Mouse (Mus musculus) mouse trophoblast stem cell (cell line): ENCODE measurements around the gene Slc6a20a.
"Not testable (repeated sequence)": the region's sequence is repeated elsewhere in the genome, so short reads cannot be mapped to it uniquely, and the experiment has no call there.

Experiments used
- in situ Hi-C, 2 experiments: fragments of 300-500 bp; cut with MseI, MboI; formaldehyde crosslinking; loops; 2 replicates in 1 of 2; 3 replicates in 1 of 2; pipeline ENCODE4 v1.15.1; 2025

Gene Slc6a20a

DNA sequence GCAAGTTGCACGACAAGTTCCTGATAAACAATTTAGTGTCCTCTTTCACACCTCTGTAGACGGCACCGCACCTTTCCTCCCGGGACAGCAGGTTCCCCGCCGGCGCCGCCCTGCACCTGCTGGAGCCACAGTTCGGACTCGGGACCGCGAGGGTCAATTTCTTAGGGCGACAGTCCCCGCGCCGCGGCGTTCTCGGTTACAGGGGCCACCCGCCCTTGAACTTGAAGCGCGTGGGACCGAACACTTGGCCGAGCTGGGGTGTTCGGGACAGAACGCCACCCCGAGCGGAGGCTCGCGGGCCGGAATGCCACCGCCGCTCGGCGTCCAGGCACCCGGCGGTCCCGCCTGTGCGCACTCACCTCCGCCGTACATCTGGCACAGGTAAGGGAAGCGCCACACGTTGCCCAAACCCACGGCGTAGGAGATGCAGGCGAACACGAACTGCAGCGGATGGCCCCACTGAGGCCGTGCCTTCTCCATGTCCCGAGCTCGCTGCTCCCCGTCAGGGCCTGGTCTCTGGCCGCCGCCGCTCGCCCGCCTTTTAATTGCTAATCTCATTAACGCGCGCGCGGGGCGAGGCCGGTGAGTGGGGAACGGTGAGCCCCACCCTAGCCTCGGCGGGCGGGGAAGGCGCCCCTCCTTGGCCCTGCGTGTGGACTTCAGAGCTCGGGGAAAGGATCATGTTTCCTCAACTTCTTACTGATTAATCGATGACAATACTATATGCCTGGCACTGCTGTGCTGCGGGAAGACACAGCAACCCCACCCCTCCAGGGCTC, at the start of gene Slc6a20a, which contains the start of gene Ccr9:
Slc6a20a (minus strand) TSS at position 559 of the 779 bp plus-strand sequence.
Ccr9 (plus strand) TSS at position 113 of the 779 bp plus-strand sequence.
- in situ Hi-C loops, result no loop called here

DNA sequence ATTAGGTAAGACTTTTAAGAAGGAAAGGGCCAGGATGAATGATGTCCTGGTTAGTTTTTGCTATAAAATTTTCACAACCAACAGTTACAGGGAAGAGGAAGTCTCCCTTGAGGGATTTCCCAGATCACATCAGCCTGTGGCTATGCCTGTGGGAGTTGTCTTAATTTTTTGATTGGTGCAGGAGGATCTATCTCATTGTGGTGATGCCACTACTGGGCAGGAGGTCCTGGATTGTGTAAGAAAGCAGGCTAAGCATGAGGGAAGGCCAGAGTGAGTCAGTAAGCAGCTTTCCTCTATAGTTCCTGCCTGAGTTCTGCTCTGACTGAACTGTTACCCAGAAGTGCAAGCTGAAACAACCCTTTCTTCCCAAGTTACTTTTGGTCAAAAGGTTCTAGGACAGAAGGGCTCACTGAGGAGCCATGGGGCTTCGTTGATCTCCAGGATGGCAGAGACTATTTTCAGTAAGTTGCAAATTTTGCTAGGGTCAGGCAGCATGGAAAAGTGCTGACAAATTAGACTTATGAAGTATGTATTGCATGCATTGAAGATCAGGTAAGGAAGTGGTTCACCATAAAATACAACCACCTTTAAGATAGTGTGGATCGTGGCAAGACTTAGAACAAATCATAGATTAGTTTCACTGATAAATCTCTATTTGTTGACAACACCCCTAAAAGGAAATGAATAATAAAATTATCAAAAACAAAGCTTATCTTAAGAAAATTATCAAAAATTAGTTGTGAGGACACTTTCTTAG, 44.2 kb upstream of the Slc6a20a start:
- in situ Hi-C loops, result no loop called here

DNA sequence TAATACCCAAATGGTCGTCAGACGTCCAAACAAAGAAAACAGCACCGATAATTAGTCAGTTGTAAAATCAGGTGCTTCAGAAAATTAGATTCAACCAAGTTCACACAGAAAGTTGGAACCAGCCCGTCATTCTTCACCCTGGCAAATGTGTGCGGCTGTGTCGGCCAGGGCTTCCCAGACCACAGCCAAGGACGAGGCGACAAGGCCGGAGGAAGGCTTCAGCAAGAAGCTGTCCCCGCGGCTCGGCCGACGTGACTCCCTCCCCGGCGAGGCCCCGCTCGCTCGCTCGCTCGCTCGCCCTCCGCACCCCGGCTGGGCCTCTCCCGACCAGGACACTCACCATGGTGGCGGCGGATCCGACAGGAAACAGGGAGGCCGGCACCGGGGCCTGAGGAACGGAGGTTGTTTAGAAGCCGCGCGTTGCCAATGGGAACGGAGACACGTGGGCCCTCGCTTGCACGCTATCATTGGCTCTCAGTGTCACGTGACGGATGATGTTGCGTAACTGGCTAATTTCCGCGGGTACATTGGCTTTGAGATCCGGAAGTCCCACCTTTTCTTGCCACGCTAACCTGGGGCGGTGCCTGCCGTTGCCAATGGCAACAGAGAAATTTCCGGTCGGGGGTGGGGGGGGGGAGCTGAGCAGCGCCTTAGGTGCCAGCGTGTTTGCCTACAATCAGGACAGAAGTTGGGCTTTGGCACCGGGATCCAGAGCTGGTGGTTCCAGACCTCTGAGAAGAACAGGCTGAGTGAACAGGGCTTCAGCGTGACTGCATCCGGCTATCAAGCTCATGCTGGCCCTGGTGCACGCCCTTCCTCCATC, 38.7 kb upstream of the Slc6a20a start, which contains the start of gene Lztfl1:
Lztfl1 (minus strand) TSS at position 512 of the 823 bp plus-strand sequence.
- in situ Hi-C loops, result no loop called here

DNA sequence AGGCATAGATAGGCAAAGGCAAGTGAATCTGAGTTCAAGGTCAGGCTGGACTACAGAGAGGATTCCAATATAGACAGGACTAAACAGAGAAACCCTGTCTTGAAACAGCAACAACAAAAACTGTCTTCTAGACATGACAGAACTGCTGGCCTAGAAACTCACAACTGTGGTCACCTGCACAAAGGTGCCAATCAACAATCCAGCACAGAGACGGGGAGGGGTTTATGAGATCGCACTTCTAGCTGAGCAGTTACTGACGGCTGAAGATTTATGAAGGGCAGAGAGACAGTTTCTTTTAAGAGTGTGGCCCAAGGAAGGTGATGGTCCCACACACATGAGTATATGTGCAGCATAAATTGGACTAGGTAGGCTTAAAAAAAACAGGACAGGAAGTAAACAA, 37.6 kb upstream of the Slc6a20a start:
- in situ Hi-C loops, result no loop called here

DNA sequence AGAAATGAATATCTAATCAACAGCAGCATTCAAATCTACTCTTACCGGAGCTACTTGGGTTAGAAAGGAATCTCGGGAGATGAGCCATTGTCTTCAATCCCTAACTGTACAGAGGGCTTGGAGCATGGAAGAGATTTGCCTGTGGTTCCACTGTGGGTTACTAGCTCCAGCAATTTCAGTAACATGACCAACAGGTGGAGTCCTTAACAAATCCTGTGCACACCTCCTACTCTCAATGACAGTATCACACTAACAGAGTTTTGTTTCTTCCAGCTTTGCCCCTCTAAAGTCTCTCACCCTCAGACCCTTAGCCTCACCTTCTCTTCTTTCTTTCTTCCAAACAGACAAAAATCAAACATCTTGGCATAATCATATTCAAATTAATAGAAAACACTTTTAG, 34.4 kb upstream of the Slc6a20a start:
- in situ Hi-C loops, result no loop called here

DNA sequence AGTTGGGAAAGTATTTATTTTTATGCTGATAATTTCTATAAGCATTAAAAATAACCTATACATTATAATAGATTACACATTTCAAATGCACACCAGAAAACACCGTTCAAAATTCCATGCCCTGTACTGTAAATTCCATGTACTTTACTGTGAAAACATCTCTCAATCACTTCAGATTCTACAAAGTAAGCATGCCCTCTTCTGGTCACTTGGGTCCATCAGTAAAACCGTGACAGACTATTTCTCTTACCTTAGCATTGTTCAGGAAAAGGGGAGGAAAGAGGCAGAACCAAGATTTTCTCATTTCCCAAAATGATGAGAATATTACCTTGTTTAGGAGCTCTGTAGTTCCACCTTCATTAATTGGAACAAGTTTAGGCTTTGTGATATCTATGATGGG, 30.5 kb upstream of the Slc6a20a start:
- in situ Hi-C loops, result no loop called here

DNA sequence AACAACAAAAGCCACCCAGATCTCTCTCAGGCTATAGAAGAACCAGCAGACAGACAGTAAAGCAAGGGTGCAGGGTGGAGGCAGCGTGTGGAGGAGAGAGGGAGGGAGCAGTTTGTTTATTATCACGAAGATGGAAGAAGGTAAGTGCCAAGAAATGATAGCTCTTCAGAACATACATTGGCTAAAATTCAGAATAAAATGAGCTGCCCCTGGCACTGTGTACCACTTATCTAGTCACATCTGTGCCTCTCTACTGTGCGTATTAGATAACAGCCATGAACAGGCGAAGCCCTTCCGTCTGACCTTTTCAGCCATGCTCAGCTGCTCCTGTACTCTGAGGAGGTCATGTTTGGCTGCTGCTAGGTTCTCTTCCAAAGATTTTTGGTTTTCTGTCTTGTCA, 23.1 kb upstream of the Slc6a20a start:
- in situ Hi-C loops, result no loop called here

DNA sequence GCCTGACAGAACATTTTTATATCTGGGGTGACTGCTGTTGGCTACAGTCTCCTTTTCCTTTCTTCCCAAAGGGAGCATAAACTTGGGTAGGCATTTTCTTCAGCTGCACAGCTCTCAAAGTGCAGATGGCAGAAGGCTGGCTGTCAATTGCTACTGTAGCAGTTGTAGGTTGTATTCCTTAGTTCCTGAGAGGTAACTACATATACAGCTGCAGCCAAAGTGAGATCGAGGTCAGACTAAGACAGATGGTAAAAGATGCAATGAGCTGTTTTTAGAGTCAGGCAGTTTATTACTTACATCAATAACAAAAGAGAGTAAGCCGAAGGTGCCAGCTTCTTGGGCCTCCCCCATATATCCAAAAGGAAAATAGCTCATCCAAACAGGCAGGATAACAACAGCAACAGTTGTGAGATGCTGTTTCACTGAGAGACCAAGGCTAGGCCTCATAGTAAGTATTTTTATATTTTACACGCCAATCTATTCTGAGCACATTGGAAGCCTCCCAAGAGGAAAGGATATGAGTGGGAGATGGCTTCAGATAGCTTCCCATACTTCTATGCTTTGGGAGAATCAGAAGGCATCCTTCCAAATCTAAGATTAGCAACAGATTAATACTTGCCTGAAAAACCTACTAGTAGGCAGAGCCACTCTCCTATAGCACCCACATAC, 17.1 kb upstream of the Slc6a20a start:
- in situ Hi-C loops, result no loop called here

DNA sequence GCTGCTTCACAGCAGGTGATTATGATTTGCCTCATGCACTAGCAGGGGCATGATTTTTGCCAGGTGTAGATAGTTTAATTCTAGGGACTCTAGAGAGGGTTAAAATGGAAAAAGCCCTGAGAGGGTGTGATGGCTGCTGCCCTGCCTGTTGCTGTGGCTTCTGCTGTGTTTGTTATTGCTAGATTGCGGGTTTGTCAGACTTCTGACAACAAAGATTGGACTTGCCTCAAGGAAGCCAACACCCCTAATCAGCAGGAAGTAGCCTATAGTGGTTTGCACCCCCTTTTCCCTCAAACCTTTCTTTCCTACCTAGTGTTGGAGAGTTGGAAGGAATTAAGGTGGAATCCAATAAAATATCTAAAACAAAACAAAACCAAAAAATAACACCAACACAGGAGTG, 9.5 kb upstream of the Slc6a20a start:
- in situ Hi-C loops, result no loop called here

DNA sequence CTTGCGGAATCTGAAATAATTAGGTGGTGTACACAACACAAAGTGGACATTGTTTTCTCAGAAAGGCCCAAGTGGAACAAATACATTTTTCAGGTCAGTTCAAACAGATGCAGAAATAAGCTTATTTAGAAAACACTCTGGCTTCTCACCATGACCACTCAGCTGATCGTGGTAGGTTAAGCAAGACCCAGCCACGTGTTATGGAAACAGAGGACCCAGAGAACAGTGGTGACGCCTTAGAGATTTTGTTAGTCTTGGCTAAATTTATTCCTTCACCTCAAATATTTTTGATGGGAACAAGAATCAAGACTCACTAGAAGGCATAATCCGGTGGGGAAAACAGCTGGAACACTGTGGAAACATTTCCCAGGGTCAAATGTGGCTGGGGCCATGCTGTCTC, 7.5 kb upstream of the Slc6a20a start:
- in situ Hi-C loops, result no loop called here

DNA sequence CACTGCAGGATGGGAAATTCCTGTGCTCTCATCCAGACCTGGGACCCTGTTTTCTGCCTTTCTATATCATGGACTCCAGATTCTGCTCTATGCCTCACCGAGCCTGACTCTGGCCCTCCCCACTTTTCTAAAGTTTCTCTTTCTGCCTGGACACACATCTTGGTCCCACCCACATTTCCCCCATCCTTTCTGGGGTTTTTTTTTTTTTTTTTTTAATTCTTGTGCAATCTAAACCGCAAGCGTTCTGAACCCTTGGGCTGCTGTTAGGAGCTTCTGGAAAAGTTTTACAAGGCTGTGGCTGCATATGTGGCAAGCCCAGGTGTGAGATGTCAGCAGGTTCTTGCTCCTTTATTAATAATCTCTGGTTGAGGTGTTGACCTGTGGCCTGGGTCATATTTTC, 5.0 kb upstream of the Slc6a20a start:
- in situ Hi-C loops, result no loop called here

DNA sequence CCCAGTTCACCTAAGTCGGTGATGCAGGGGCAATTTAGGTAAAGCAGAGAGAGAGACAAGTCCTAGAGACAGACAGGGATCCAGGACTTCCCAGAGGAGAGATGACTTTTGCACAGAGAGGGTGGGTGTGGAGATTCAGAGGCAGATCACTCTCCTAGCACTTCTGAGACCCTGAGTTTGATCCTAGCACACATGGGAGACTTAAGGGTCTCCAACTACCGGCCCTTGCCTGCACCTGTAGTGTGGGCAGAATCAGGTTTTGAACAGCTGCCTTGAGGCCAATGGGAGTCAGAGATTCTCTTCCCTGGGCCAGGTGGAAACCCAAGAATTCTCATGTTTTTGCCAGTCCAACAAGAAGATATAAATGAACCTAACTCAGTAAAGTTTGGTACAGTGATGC, 513 bp upstream of the Slc6a20a start:
- in situ Hi-C loops, result no loop called here

DNA sequence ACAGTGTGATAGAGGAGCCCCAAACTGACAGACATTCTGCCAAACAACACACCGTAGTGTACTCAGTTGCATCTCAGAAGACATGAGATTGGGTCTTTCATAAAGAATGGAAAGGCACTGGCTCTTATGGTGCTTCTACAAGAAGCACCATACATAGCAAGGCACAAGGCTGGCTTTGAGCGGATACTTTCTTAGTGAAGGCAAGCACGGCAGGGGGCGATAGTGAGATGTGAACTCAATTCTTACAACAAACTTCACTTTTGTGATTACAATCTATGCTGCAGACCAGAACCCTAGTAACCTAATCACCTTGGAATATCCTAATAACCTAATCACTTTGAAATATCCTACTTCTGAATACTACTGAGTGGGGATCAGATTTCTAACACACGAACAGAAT, 13.0 kb downstream of the Slc6a20a start:
- in situ Hi-C loops, result no loop called here

DNA sequence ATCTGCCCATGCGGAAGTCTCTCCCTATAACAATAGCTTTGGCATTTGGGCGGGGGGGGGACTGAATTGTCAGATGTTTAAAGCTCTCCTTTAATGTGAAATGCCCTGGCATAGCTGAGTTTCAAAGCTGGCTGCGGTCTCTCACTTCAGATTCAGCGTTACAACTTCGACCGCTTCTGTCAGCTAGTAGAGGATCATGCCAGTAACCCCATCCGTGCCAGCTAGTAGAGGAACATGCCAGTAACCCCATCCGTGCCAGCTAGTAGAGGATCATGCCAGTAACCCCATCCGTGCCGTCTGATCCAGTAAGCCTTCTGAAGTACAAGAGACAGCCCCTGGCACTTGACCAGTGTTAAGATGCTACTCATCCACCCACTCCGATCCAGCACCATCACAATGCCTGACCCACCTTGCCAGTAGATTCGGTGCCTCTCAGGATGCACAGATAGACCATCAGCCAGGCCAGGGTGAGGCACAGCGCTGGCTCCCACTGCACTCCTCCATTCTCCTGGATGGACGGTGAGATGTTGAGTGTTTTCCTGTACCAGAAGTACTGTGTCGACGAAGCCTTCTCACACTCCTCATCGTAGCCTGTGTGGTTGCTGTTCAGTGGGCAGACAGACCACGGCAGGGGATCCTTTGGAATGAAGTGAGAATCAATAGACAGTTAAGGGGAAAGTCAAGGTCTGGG, 18.6 kb downstream of the Slc6a20a start:
- in situ Hi-C loops, result not testable (repeated sequence)

DNA sequence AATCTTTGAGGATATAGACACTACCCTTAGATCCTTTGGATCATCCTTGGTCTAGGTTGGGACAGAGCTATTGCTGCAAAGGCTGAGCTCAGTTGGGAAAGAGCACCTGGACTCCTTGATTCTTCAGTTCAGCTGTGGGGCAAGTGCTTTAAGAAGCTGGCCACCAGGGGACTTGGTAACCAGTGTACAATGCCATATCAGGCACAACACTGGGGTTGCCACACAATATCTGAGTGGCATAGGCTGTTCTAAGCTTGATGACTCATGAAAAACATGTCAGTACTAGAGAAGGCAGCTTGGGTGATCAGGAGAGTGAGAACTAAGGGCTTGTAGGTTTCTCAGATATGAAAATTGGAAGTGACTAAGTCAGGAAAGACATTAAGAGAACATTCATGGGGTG, 19.7 kb downstream of the Slc6a20a start:
- in situ Hi-C loops, result no loop called here

DNA sequence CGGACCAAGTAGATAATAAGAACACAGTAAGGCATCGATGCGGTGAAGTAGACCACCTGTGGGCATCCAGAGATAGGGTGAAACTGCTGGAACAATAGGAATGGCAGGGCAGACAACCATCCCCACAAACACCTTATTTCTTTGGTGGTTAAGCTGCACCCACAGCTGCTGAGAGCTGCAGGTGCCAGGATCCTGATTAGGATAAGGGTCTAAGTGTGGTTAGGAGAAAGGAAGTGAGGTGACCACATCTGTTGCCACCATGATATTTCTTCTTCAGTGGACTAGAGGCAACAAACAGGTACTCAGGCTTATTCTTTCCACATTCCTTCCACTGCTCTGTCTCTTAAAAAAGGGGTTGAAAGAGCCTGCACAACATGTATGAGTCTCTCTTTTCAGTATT, 21.2 kb downstream of the Slc6a20a start:
- in situ Hi-C loops, result no loop called here

DNA sequence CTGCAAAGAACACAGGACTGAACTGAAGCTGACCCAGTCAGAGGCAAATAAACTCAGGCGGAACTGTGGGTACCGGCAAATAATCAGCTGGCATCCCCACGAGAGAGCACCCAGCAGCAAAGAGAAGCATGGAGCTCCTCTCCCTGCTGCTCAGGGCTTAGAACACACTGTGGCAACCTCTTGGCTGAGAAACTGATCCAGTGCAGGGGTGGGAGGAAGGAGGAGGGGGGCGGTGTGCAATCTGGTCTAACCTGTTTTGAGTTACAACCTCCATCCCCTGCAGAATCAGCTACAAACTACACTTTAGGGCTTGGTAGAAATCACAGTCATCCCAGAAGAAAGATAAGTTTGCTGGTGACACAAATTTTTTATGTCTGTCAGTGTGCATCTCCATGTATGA, 27.3 kb downstream of the Slc6a20a start:
- in situ Hi-C loops, result no loop called here

DNA sequence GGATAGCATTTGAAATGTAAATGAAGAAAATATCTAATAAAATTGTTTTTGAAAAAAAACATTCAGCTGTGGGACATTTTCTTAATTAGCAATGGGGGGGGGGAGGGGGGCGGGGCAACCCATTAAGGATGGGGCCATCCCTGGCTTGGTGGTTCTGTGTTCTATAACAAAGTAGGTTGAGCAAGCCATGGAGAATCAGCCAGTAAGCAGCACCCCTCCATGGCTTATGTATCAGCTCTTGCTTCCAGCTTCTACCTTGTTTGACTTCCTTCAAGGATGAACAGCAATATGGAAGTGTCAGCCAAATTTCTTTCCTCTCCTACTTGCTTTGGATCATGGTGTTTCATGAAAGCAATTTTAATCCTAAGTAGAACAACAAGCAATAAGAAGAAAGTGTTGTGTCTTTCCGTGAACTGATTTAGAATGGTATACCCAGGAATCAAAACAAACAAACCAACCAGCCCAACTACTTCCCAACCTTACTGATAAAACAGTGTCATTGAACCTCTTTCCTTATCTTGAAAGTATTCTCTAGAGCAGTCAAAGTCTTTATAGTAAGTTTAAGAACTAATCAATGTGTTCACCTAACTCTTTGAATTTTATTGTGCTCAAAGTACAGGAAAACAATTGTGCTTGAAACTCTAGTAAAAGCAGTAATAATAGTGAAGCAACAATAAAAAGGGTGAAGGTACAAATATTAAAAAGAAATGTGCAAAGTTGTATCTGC, 28.7 kb downstream of the Slc6a20a start:
- in situ Hi-C loops, result no loop called here

DNA sequence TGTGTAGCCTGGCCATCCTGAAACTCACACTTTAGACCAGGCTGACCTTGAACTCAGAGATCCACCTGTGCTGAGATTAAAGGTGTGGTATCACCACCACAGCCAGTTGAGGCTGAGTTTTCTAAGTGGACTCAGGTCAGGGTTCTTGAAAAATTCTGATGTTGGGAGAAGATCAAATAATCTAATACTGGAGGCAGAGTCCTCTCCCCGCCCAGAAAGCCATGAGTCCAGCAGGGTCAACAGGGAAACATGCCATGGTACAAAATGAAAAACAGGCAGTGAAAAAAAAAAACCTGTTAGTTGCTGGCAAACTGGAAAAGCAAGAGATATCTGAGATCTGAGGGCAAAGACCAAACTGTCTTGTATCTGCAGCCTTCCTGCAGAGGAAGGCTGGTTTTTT, 38.6 kb downstream of the Slc6a20a start:
- in situ Hi-C loops, result no loop called here

DNA sequence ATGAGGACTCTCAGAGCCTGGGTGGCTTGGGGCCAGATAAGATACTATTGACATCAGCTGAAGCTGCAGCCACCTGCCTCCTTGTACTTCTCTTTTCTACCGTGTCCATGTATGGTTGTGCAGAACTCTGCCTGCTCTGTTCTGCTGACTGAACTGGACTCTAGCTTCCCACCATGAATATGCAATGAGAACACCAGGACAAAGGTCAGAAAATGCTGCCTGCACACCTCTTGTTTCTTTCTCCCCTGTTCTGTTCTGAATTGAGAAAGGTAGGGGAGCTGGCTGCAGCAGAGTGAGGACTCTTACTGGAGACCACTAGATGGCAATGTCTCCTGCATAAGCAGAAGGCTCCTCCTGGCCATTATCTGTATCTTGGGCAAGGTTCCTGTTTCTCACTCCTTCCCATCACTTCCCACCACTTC, 40.0 kb downstream of the Slc6a20a start:
- in situ Hi-C loops, result no loop called here
